Mouse (Mus musculus) neural tube, embryonic 11.5 days (tissue): Measurements from ENCODE around the gene Zcchc17. TPM values are rescaled to one million over a fixed set of nuclear protein-coding genes. Genes with fewer than 3 reads are reported as not detected.

Experiments
- ATAC-seq: fragments of 200-750 bp; cut with Nextera tagmentation; 2 replicates; pipeline ENCODE4 v1.8.0; 2017; ENCODE audit warnings: moderate number of reproducible peaks, mild to moderate bottlenecking, moderate TSS enrichment, moderate library complexity; ENCODE audit not compliant: insufficient read depth, low FRiP score, low TSS enrichment
- DNase-seq: peaks from one replicate; pipeline ENCODE4 v3.0.0-alpha.2; 2015; ENCODE audit warnings: low spot score
- H3K27ac ChIP-seq: fragments of 300-500 bp; sonication (generic); 2 replicates; pipeline ENCODE4 v1.5.1; 2014; ENCODE audit warnings: low read depth, mild to moderate bottlenecking, low read length
- H3K27me3 ChIP-seq: fragments of 300-500 bp; sonication (generic); 2 replicates; pipeline ENCODE4 v1.6.1; 2014; ENCODE audit warnings: mild to moderate bottlenecking, low read length, mixed read lengths; ENCODE audit not compliant: control insufficient read depth, insufficient read depth
- H3K36me3 ChIP-seq: fragments of 300-500 bp; sonication (generic); 2 replicates; pipeline ENCODE4 v1.6.1; 2014; ENCODE audit warnings: mild to moderate bottlenecking, low read length, moderate library complexity, mixed read lengths; ENCODE audit not compliant: control insufficient read depth, insufficient read depth
- H3K4me1 ChIP-seq: fragments of 300-500 bp; sonication (generic); 2 replicates; pipeline ENCODE4 v1.6.1; 2014; ENCODE audit warnings: low read length, mixed read lengths; ENCODE audit not compliant: control insufficient read depth, insufficient read depth
- H3K4me2 ChIP-seq: fragments of 300-500 bp; sonication (generic); 2 replicates; pipeline ENCODE4 v1.6.1; 2014; ENCODE audit warnings: low read depth, mild to moderate bottlenecking, moderate library complexity
- H3K4me3 ChIP-seq: fragments of 300-500 bp; sonication (generic); 2 replicates; pipeline ENCODE4 v1.5.1; 2014; ENCODE audit warnings: low read depth, low read length
- H3K9ac ChIP-seq: fragments of 300-500 bp; sonication (generic); 2 replicates; pipeline ENCODE4 v1.6.1; 2014; ENCODE audit warnings: mild to moderate bottlenecking, low read length
- H3K9me3 ChIP-seq: fragments of 300-500 bp; sonication (generic); 2 replicates; pipeline ENCODE4 v1.6.1; 2016; ENCODE audit warnings: low read length; ENCODE audit not compliant: control insufficient read depth
- WGBS: fragments of 180-500 bp; shearing (Covaris S2); extraction: QIAGEN DNeasy Blood & Tissue Kit; methylation state at CpG from one replicate; pipeline ENCODE4 v1.1.7; 2014; 5-methylcytosine and 5-hydroxymethylcytosine counted together
- polyA plus RNA-seq: library from polyadenylated mRNA; unstranded; fragments of >200 nt; fragmentation: Nextera tagmentation; extraction: Ambion mirVana; gene quantifications from 2 replicates; pipeline ENCODE4 v1.2.1, GENCODE M21; 2014

Zcchc17 gene
- polyA plus RNA-seq, 1 experiment from 2014 or later, result 76.3 TPM

DNA sequence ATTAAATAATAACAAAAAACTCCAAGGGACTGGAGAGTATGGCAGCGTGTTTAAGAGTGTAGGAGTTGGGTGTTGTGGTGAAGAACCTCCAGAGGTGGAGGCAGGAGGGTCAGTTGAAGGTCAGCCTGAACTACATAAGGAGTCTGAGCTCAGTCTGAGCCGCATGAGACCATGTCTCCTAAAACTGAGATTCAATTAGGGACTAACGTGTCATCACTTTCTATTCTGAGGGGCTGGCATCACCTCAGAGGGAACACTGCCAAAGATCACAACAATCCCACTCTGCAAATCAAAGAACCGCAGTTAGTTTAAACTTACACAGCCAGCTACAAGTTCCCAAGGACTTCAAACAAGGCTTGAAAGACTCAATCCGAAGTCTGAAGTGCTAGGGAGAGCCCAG is 36.1 kb downstream of the Zcchc17 start:
- no peak for ATAC-seq
- Histone ChIP-seq H3K27ac (no peak overlapping the region), H3K4me3 (no peak overlapping the region), H3K36me3 (peaks cover 7% of the 10 kb centered on the region), H3K4me1 (no peaks in the 10 kb centered on the region), H3K27me3 (no peaks in the 10 kb centered on the region), H3K9me3 (no peaks in the 10 kb centered on the region), H3K9ac (no peak overlapping the region), H3K4me2 (no peak overlapping the region)
- DNase-seq, result no peak
- WGBS, result 86% methylated on average over 5 of the region's 5 CpGs

GRCm38 (mm10) chr4:130323165-130323564 is 36.6 kb downstream of the Zcchc17 start:
- Histone ChIP-seq H3K27me3 (no peaks in the 10 kb centered on the region), H3K9ac (no peak overlapping the region), H3K9me3 (no peaks in the 10 kb centered on the region), H3K4me2 (no peak overlapping the region), H3K36me3 (peaks cover 7% of the 10 kb centered on the region), H3K4me1 (no peaks in the 10 kb centered on the region), H3K27ac (no peak overlapping the region), H3K4me3 (no peak overlapping the region)
- WGBS, result 74% methylated on average over 1 of the region's 1 CpGs
- ATAC-seq (no peak), DNase-seq (no peak)

GRCm38 (mm10) chr4:130322567-130322966 is 37.2 kb downstream of the Zcchc17 start:
- no peak for DNase-seq
- Histone ChIP-seq H3K36me3 (peaks cover 7% of the 10 kb centered on the region), H3K9ac (no peak overlapping the region), H3K9me3 (no peaks in the 10 kb centered on the region), H3K27me3 (no peaks in the 10 kb centered on the region), H3K4me2 (no peak overlapping the region), H3K27ac (no peak overlapping the region), H3K4me3 (no peak overlapping the region), H3K4me1 (no peaks in the 10 kb centered on the region)
- ATAC-seq, result no peak
- 90% methylated on average over 7 of the region's 7 CpGs for WGBS

- no peaks in the 10 kb centered on the region for H3K27me3 ChIP-seq
- no peaks in the 10 kb centered on the region for H3K4me1 ChIP-seq
- no peak overlapping the region for H3K4me2 ChIP-seq
- H3K4me3 ChIP-seq, result no peak overlapping the region
- WGBS, result 98% methylated on average over 7 of the region's 7 CpGs
- DNase-seq (no peak), ATAC-seq (no peak)
- H3K9ac ChIP-seq, result no peak overlapping the region
- peaks cover 5% of the 10 kb centered on the region for H3K36me3 ChIP-seq
- H3K27ac ChIP-seq, result no peak overlapping the region
- no peaks in the 10 kb centered on the region for H3K9me3 ChIP-seq
Observed at GRCm38 (mm10) chr4:130321640-130322039, 38.1 kb downstream of the Zcchc17 start.

- Histone ChIP-seq H3K27me3 (no peaks in the 10 kb centered on the region), H3K27ac (no peak overlapping the region), H3K36me3 (peaks cover 9% of the 10 kb centered on the region), H3K4me1 (no peaks in the 10 kb centered on the region), H3K9ac (no peak overlapping the region), H3K9me3 (no peaks in the 10 kb centered on the region), H3K4me2 (no peak overlapping the region), H3K4me3 (no peak overlapping the region)
- ATAC-seq (no peak), DNase-seq (no peak)
- 84% methylated on average over 7 of the region's 7 CpGs for WGBS
Observed at GRCm38 (mm10) chr4:130319564-130319963, 40.2 kb downstream of the Zcchc17 start.

DNA sequence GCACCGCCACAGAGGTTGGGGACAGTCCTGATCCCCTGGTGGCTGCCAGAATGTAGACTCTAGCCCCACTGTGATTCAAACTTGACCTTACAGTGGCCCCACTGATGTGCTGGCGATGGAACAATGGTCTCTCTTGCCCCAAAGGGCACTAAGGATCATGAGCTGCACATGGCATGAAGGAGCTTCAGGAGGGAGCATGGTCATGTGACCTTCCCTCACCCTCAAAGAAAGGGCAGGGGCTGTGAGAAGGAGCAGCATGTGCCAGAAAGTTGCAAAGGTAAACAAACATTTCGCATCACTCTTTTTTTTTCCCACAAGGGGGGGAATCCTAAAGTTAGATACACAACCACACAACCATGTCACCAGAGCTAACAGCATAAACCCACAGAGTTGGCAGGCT is 41.6 kb downstream of the Zcchc17 start:
- no peak for ATAC-seq
- Histone ChIP-seq H3K4me2 (no peak overlapping the region), H3K4me1 (no peaks in the 10 kb centered on the region), H3K36me3 (peaks cover 8% of the 10 kb centered on the region), H3K4me3 (no peak overlapping the region), H3K9ac (no peak overlapping the region), H3K27me3 (no peaks in the 10 kb centered on the region), H3K9me3 (no peaks in the 10 kb centered on the region), H3K27ac (no peak overlapping the region)
- 71% methylated on average over 3 of the region's 3 CpGs for WGBS
- DNase-seq, result no peak

GRCm38 (mm10) chr4:130316691-130317090 is 43.1 kb downstream of the Zcchc17 start:
- Histone ChIP-seq H3K4me2 (no peak overlapping the region), H3K27ac (no peak overlapping the region), H3K4me1 (no peaks in the 10 kb centered on the region), H3K36me3 (peaks cover 8% of the 10 kb centered on the region), H3K9me3 (no peaks in the 10 kb centered on the region), H3K9ac (no peak overlapping the region), H3K27me3 (no peaks in the 10 kb centered on the region), H3K4me3 (no peak overlapping the region)
- 85% methylated on average over 10 of the region's 10 CpGs for WGBS
- DNase-seq (no peak), ATAC-seq (no peak)

GRCm38 (mm10) chr4:130315771-130316527 is 43.8 kb downstream of the Zcchc17 start:
- Histone ChIP-seq H3K4me2 (no peak overlapping the region), H3K9me3 (no peaks in the 10 kb centered on the region), H3K9ac (no peak overlapping the region), H3K27ac (no peak overlapping the region), H3K4me1 (no peaks in the 10 kb centered on the region), H3K4me3 (no peak overlapping the region), H3K36me3 (peaks cover 6% of the 10 kb centered on the region), H3K27me3 (no peaks in the 10 kb centered on the region; the same call in 1 of the 2 replicates)
- WGBS, result 81% methylated on average over 13 of the region's 13 CpGs
- no peak for ATAC-seq
- DNase-seq, result no peak

- peaks cover 22% of the 10 kb centered on the region for H3K27me3 ChIP-seq
- DNase-seq (no peak), ATAC-seq (no peak)
- WGBS, result 85% methylated on average over 4 of the region's 4 CpGs
- H3K4me3 ChIP-seq, result no peak overlapping the region
- peaks cover 4% of the 10 kb centered on the region for H3K4me1 ChIP-seq
- H3K36me3 ChIP-seq, result peaks cover 6% of the 10 kb centered on the region
- no peak overlapping the region for H3K9ac ChIP-seq
- H3K4me2 ChIP-seq, result no peak overlapping the region
- H3K9me3 ChIP-seq, result no peaks in the 10 kb centered on the region
- no peak overlapping the region for H3K27ac ChIP-seq
Observed at GRCm38 (mm10) chr4:130313552-130313951, 46.2 kb downstream of the Zcchc17 start.
